Mouse (Mus musculus) activated CD4-positive, CD25-positive, alpha-beta regulatory T cell, adult 4 months (primary cell): ENCODE data around the gene Sox4. TPM values are rescaled to one million over a fixed set of nuclear protein-coding genes. Genes with fewer than 3 reads are reported as not detected.

Experiments
- ATAC-seq: one replicate; pipeline ENCODE4 v1.8.0; 2017
- polyA plus RNA-seq, 2 experiments: library from polyadenylated mRNA; unstranded; fragments of 100-300 nt; shearing (Covaris generic); gene quantifications; one replicate each; pipeline ENCODE4 v1.2.1; 2017

Sox4 gene
- under 1 TPM; 0.14 to 0.40 TPM for polyA plus RNA-seq

GRCm38 (mm10) chr13:28953581-28953991 is at the start of gene Sox4:
Sox4 (minus strand) TSS chr13:28953713.
- ATAC-seq: peak; percentile 73

GRCm38 (mm10) chr13:28991899-28992664 is 38.6 kb upstream of the Sox4 start:
- ATAC-seq: no peak

- no peak for ATAC-seq
Measured at GRCm38 (mm10) chr13:28988751-28989703, 35.5 kb upstream of the Sox4 start.

GRCm38 (mm10) chr13:28980681-28981080 is 27.2 kb upstream of the Sox4 start:
- ATAC-seq: no peak

GRCm38 (mm10) chr13:28975011-28975410 is 21.5 kb upstream of the Sox4 start:
- ATAC-seq: no peak

GRCm38 (mm10) chr13:28974597-28974996 is 21.1 kb upstream of the Sox4 start:
- no peak for ATAC-seq

GRCm38 (mm10) chr13:28960916-28961315 is 7.4 kb upstream of the Sox4 start:
- no peak for ATAC-seq

GRCm38 (mm10) chr13:28959458-28959978 is 6.0 kb upstream of the Sox4 start:
- peak; percentile 56 for ATAC-seq

GRCm38 (mm10) chr13:28959068-28959440 is 5.5 kb upstream of the Sox4 start:
- ATAC-seq: no peak

- peak; percentile 22 for ATAC-seq
Measured at GRCm38 (mm10) chr13:28958211-28959067, 4.9 kb upstream of the Sox4 start.

GRCm38 (mm10) chr13:28957765-28958164 is 4.3 kb upstream of the Sox4 start:
- no peak for ATAC-seq

GRCm38 (mm10) chr13:28952576-28953571 is 639 bp downstream of the Sox4 start:
- peak; percentile 33 for ATAC-seq

GRCm38 (mm10) chr13:28951691-28952575 is 1.6 kb downstream of the Sox4 start:
- ATAC-seq: no peak

GRCm38 (mm10) chr13:28950623-28951491 is 2.7 kb downstream of the Sox4 start:
- ATAC-seq: no peak

- no peak for ATAC-seq
Measured at GRCm38 (mm10) chr13:28950266-28950622, 3.3 kb downstream of the Sox4 start.

- no peak for ATAC-seq
Measured at GRCm38 (mm10) chr13:28949279-28949915, 4.1 kb downstream of the Sox4 start.

GRCm38 (mm10) chr13:28948541-28948940 is 5.0 kb downstream of the Sox4 start:
- no peak for ATAC-seq

- ATAC-seq: no peak
Measured at GRCm38 (mm10) chr13:28947740-28948441, 5.6 kb downstream of the Sox4 start.
